Mouse (Mus musculus) left cerebral cortex, postnatal 10 days (tissue): ENCODE data around the gene Orc6. TPM values are rescaled to one million over a fixed set of nuclear protein-coding genes. Genes with fewer than 3 reads are reported as not detected.

Experiments used
- total RNA-seq, 2 experiments: library from RNA; stranded (reverse); gene quantifications; 2 replicates each; pipeline ENCODE4 v1.2.3; 2021

Gene Orc6
- total RNA-seq, 2 experiments from 2014 or later, result 43.7 to 45.1 TPM

Other genes with a start within 250 kb of the Orc6 start
- 10 to 100 TPM; 60.1 to 63.5 TPM for gene Fbxw9, start 239.6 kb upstream of the Orc6 start, total RNA-seq
- not detected for gene Gm5741, start 231.7 kb upstream of the Orc6 start, total RNA-seq
- gene Dhps, start 227.9 kb upstream of the Orc6 start, total RNA-seq, result 10 to 100 TPM; 72.3 to 78.4 TPM
- 10 to 100 TPM; 54.3 to 60.4 TPM for gene Wdr83os, start 218.9 kb upstream of the Orc6 start, total RNA-seq
- 10 to 100 TPM; 24.8 to 28.9 TPM for gene Wdr83, start 218.3 kb upstream of the Orc6 start, total RNA-seq
- gene Man2b1, start 216.4 kb upstream of the Orc6 start, total RNA-seq, result 10 to 100 TPM; 35.6 to 37.2 TPM
- 1 to 10 TPM; 5.6 to 6.0 TPM for gene Zfp791, start 176.5 kb upstream of the Orc6 start, total RNA-seq
- not detected for gene Cks1brt, start 147.7 kb upstream of the Orc6 start, total RNA-seq
- gene Olfr371, start 73.6 kb upstream of the Orc6 start, total RNA-seq, result not detected
- gene Vps35, start 170 bp downstream of the Orc6 start, total RNA-seq, result 100 to 1,000 TPM; 151 to 156 TPM
- gene Mylk3, start 86.7 kb downstream of the Orc6 start, total RNA-seq, result 1 to 10 TPM in 1 of 2 experiments, under 1 TPM in 1; 0.49 to 2.4 TPM
- 10 to 100 TPM; 17.2 to 17.3 TPM for gene 4921524J17Rik, start 133.2 kb downstream of the Orc6 start, total RNA-seq
- gene Gpt2, start 192.9 kb downstream of the Orc6 start, total RNA-seq, result 10 to 100 TPM; 36.6 to 50.0 TPM